Comparison of ENCODE assay signal across 26 mouse cellular contexts in genomic region chr12:38508195-38508594, GRCm38 (mm10).
DNase-seq lines count a peak whose midpoint lies in the region; ATAC-seq lines count a peak whose summit lies in the region.
"Had no signal": no experiment of that assay in that cellular context is flagged by ENCODE, and none has a peak within 500 bp of the region (broad histone marks: within the 10 kb centered on the region; RNA-seq: fewer than 3 reads in every experiment).

No protein-coding gene starts in this region.

- no peaks in the 10 kb centered on the region for H3K9me3 ChIP-seq in forebrain, embryonic 14.5 days (replicated peaks; ENCODE audit: control insufficient read depth, low read length)
- H3K9me3 ChIP-seq in forebrain, embryonic 12.5 days, result no peaks in the 10 kb centered on the region
- H3K9me3 ChIP-seq in hindbrain, embryonic 14.5 days (ENCODE audit: control insufficient read depth, low read length), result no peaks in the 10 kb centered on the region
- no peaks in the 10 kb centered on the region for H3K9me3 ChIP-seq in hindbrain, embryonic 16.5 days (ENCODE audit: control insufficient read depth, low read length)
- H3K9me3 ChIP-seq in neural tube, embryonic 11.5 days (ENCODE audit: control insufficient read depth, low read length), result no peaks in the 10 kb centered on the region
- H3K9me3 ChIP-seq: heart, embryonic 12.5 days; heart, embryonic 15.5 days; hindbrain, embryonic 12.5 days had no signal

- 20% methylated on average over 1 of the region's 1 CpGs for WGBS in forebrain, embryonic 14.5 days
- 14% methylated on average over 1 of the region's 1 CpGs for WGBS in forebrain, embryonic 12.5 days
- WGBS in hindbrain, embryonic 14.5 days, result 17% methylated on average over 1 of the region's 1 CpGs
- 50% methylated on average over 1 of the region's 1 CpGs for WGBS in hindbrain, embryonic 16.5 days
- WGBS in neural tube, embryonic 11.5 days, result 71% methylated on average over 1 of the region's 1 CpGs

- no peaks in the 10 kb centered on the region for H3K27me3 ChIP-seq in forebrain, embryonic 14.5 days (replicated peaks; ENCODE audit: control insufficient read depth, insufficient read depth, low read length)
- H3K27me3 ChIP-seq in forebrain, embryonic 12.5 days, result no peaks in the 10 kb centered on the region
- no peaks in the 10 kb centered on the region for H3K27me3 ChIP-seq in hindbrain, embryonic 14.5 days (ENCODE audit: control insufficient read depth, insufficient read depth, low read length)
- H3K27me3 ChIP-seq in hindbrain, embryonic 16.5 days (replicated peaks; ENCODE audit: control insufficient read depth, insufficient read depth, low read length), result no peaks in the 10 kb centered on the region
- no peaks in the 10 kb centered on the region for H3K27me3 ChIP-seq in neural tube, embryonic 11.5 days (ENCODE audit: control insufficient read depth, insufficient read depth, low read length)
- H3K27me3 ChIP-seq: heart, embryonic 12.5 days; heart, embryonic 15.5 days; hindbrain, embryonic 12.5 days had no signal

- H3K4me2 ChIP-seq in forebrain, embryonic 14.5 days (ENCODE audit: low read length), result no peak overlapping the region
- no peak overlapping the region for H3K4me2 ChIP-seq in forebrain, embryonic 12.5 days
- no peak overlapping the region for H3K4me2 ChIP-seq in hindbrain, embryonic 14.5 days (replicated peaks)
- no peak overlapping the region for H3K4me2 ChIP-seq in hindbrain, embryonic 16.5 days (ENCODE audit: low read length)
- H3K4me2 ChIP-seq in neural tube, embryonic 11.5 days (ENCODE audit: low read depth), result no peak overlapping the region
- H3K4me2 ChIP-seq: heart, embryonic 12.5 days; heart, embryonic 15.5 days; hindbrain, embryonic 12.5 days had no signal

- H3K36me3 ChIP-seq in forebrain, embryonic 14.5 days (ENCODE audit: control insufficient read depth, insufficient read depth, low read length), result no peaks in the 10 kb centered on the region
- no peaks in the 10 kb centered on the region for H3K36me3 ChIP-seq in forebrain, embryonic 12.5 days (replicated peaks)
- no peaks in the 10 kb centered on the region for H3K36me3 ChIP-seq in hindbrain, embryonic 14.5 days (replicated peaks; ENCODE audit: control insufficient read depth, insufficient read depth)
- no peaks in the 10 kb centered on the region for H3K36me3 ChIP-seq in hindbrain, embryonic 16.5 days (ENCODE audit: control insufficient read depth, insufficient read depth, low read length)
- no peaks in the 10 kb centered on the region for H3K36me3 ChIP-seq in neural tube, embryonic 11.5 days (ENCODE audit: control insufficient read depth, insufficient read depth, low read length)
- H3K36me3 ChIP-seq: heart, embryonic 12.5 days; heart, embryonic 15.5 days; hindbrain, embryonic 12.5 days had no signal

- DNase-seq in embryo, embryonic 10.5 days (ENCODE audit: low spot score), result peak; percentile 9
- DNase-seq in embryo, embryonic 10 days (ENCODE audit: low spot score), result no peak
- peak; percentile 43 for DNase-seq in forebrain, embryonic 14.5 days (ENCODE audit: low spot score)
- DNase-seq in hindbrain, embryonic 14.5 days (ENCODE audit: low spot score), result no peak
- DNase-seq in neural tube, embryonic 11.5 days (ENCODE audit: low spot score), result peak; percentile 14
- no peak for DNase-seq in neural tube, embryonic 10.5 days (ENCODE audit: extremely low spot score, low spot score)
- DNase-seq: adrenal gland, adult 8-10 months; adrenal gland, postnatal 36 days; cerebellum, adult 11 months; cerebellum, adult 2 months; cerebellum, adult 9-11 months; cerebellum, postnatal 25 days; gastrocnemius, postnatal 25 days; heart, adult 18-20 months; heart, postnatal 10 days; heart, postnatal 36 days; kidney, adult 18-20 months had no signal

- H3K4me1 ChIP-seq in forebrain, embryonic 14.5 days (ENCODE audit: control insufficient read depth, insufficient read depth, low read length), result no peaks in the 10 kb centered on the region
- H3K4me1 ChIP-seq in forebrain, embryonic 12.5 days, result 0 out of 2 replicates have a peak, but pooled peaks cover 3% of the 10 kb centered on the region
- no peaks in the 10 kb centered on the region for H3K4me1 ChIP-seq in hindbrain, embryonic 14.5 days (replicated peaks; ENCODE audit: control insufficient read depth, insufficient read depth, low read length)
- H3K4me1 ChIP-seq in hindbrain, embryonic 16.5 days (ENCODE audit: control insufficient read depth, insufficient read depth, low read depth, low read length), result no peaks in the 10 kb centered on the region
- no peaks in the 10 kb centered on the region for H3K4me1 ChIP-seq in neural tube, embryonic 11.5 days (ENCODE audit: control insufficient read depth, insufficient read depth, low read length)
- H3K4me1 ChIP-seq: heart, embryonic 12.5 days; heart, embryonic 15.5 days; hindbrain, embryonic 12.5 days had no signal

- no peak overlapping the region for H3K4me3 ChIP-seq in forebrain, embryonic 14.5 days (ENCODE audit: low read depth, low read length)
- H3K4me3 ChIP-seq in forebrain, embryonic 12.5 days (replicated peaks), result no peak overlapping the region
- no peak overlapping the region for H3K4me3 ChIP-seq in hindbrain, embryonic 14.5 days (replicated peaks; ENCODE audit: low read length)
- H3K4me3 ChIP-seq in hindbrain, embryonic 16.5 days (ENCODE audit: low read length), result no peak overlapping the region
- no peak overlapping the region for H3K4me3 ChIP-seq in neural tube, embryonic 11.5 days (ENCODE audit: low read depth, low read length)
- H3K4me3 ChIP-seq: heart, embryonic 12.5 days; heart, embryonic 15.5 days; hindbrain, embryonic 12.5 days had no signal

- no peak overlapping the region for H3K27ac ChIP-seq in forebrain, embryonic 14.5 days (ENCODE audit: low read depth, low read length)
- no peak overlapping the region for H3K27ac ChIP-seq in forebrain, embryonic 12.5 days
- H3K27ac ChIP-seq in hindbrain, embryonic 14.5 days, result no peak overlapping the region
- no peak overlapping the region for H3K27ac ChIP-seq in hindbrain, embryonic 16.5 days (ENCODE audit: low read depth, low read length)
- H3K27ac ChIP-seq in neural tube, embryonic 11.5 days (ENCODE audit: low read depth, low read length), result no peak overlapping the region
- H3K27ac ChIP-seq: heart, embryonic 15.5 days; hindbrain, embryonic 12.5 days; hindbrain, postnatal 0 days had no signal

- ATAC-seq in forebrain, embryonic 14.5 days, result no peak
- no peak; the same call in 1 of the 2 replicates for ATAC-seq in forebrain, embryonic 12.5 days (ENCODE audit: low FRiP score)
- ATAC-seq in hindbrain, embryonic 14.5 days (ENCODE audit: low FRiP score), result 0 out of 2 replicates have a peak, but pooled peaks have one; percentile 34
- ATAC-seq in hindbrain, embryonic 16.5 days, result no peak
- peak; percentile 68; the same call in 1 of the 2 replicates for ATAC-seq in neural tube, embryonic 11.5 days (ENCODE audit: insufficient read depth, low FRiP score, low TSS enrichment)
- ATAC-seq: activated CD4-positive, CD25-positive, alpha-beta regulatory T cell, adult 4 months; hindbrain, postnatal 0 days; inflammation-experienced regulatory T-cells, adult 6 months; intestine, embryonic 16.5 days had no signal

- H3K9ac ChIP-seq in forebrain, embryonic 14.5 days (ENCODE audit: low read length), result no peak overlapping the region
- no peak overlapping the region for H3K9ac ChIP-seq in forebrain, embryonic 12.5 days
- H3K9ac ChIP-seq in hindbrain, embryonic 14.5 days, result no peak overlapping the region
- H3K9ac ChIP-seq in hindbrain, embryonic 16.5 days (ENCODE audit: low read depth, low read length), result no peak overlapping the region
- H3K9ac ChIP-seq in neural tube, embryonic 11.5 days (ENCODE audit: low read length), result no peak overlapping the region
- H3K9ac ChIP-seq: heart, embryonic 12.5 days; heart, embryonic 15.5 days; hindbrain, embryonic 12.5 days had no signal

Comparison
In these comparisons a context has a peak if more than half of its experiments do, and no peak if none do; other contexts are left out.
1. DNase-seq: peak in embryo, embryonic 10.5 days (single experiment), forebrain, embryonic 14.5 days (single experiment) and neural tube, embryonic 11.5 days (single experiment); none in embryo, embryonic 10 days (single experiment), hindbrain, embryonic 14.5 days (single experiment) and neural tube, embryonic 10.5 days (single experiment).
2. ATAC-seq: peak in hindbrain, embryonic 14.5 days (single experiment) and neural tube, embryonic 11.5 days (single experiment); none in forebrain, embryonic 14.5 days (single experiment), forebrain, embryonic 12.5 days (single experiment) and hindbrain, embryonic 16.5 days (single experiment).